8 mouse cellular contexts compared by ENCODE assay signal in the genomic region with DNA sequence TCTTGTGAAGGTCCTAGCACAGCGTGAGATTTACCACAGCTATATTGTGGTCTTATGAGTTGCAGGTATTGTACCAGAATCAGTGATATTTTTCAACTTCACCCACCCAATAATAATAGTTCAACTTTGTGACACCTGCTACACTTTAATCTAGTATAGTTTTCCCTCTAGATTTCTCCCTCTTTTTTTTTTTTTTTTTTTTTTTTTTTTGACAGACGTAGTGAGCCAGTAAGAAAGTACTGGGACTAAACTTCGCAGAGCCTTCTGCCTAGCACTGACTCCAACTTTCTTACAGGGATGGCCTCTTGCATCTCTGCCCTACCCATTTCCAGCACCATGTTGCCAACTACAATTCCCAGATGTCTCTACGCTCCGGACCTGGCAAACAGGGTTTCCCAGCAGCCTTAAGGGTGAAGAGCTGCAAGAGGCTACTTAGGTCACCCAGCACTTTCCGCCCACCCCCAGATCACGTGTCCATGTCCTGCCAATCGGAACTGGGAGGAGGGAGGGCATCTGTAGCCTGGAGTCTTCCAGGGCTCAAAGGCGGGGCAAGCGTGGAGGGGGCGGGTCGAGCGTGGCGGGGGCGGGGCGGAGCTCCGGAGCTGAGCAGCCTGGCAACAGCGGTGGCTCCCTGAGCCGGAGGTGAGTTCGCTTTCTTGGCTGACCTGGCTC. TPM values are rescaled to one million over a fixed set of nuclear protein-coding genes. Genes with fewer than 3 reads are reported as not detected.
DNase-seq lines count a peak whose midpoint lies in the region; ATAC-seq and TF ChIP-seq lines count a peak whose summit lies in the region.

No protein-coding gene starts in this region.

- no peak for TF ChIP-seq CTCF in G1E (IDR thresholded peaks at IDR 0.05; ENCODE audit: low read depth, low read length)
- TF ChIP-seq CTCF in layer of hippocampus, adult 2 months (conservative IDR thresholded peaks at IDR 0.05) = no peak
- no peak for TF ChIP-seq CTCF in lung, embryonic 14.5 days (IDR thresholded peaks at IDR 0.05; ENCODE audit: low read depth)
- TF ChIP-seq CTCF in olfactory bulb, adult 2 months (IDR thresholded peaks at IDR 0.05; ENCODE audit: insufficient read depth, low read depth, low read length) = no peak

- intact Hi-C loops in heart, postnatal 36 days (cut with DNase I) = loop anchor here (2.0 to 10.0 kb wide), 3 partner anchors 62 to 162 kb away; a partner anchor contains a TSS

- 14% methylated on average over 18 of the region's 20 CpGs for WGBS in forebrain, embryonic 16.5 days
- 17% methylated on average over 19 of the region's 20 CpGs for WGBS in lung, embryonic 14.5 days
- 15% methylated on average over 18 of the region's 20 CpGs for WGBS in olfactory bulb, adult 2 months

- no peaks in the 10 kb centered on the region for H3K9me3 ChIP-seq in G1E (replicated peaks)
- H3K9me3 ChIP-seq in forebrain, embryonic 16.5 days (ENCODE audit: control insufficient read depth, low read length) = no peaks in the 10 kb centered on the region
- no peaks in the 10 kb centered on the region for H3K9me3 ChIP-seq in lung, embryonic 14.5 days (ENCODE audit: low read depth, low read length)

- peak overlapping the region; percentile 71 for H3K4me2 ChIP-seq in forebrain, embryonic 16.5 days (ENCODE audit: low read length)
- H3K4me2 ChIP-seq in lung, embryonic 14.5 days = peak overlapping the region; percentile 70

- H3K27ac ChIP-seq in forebrain, embryonic 16.5 days (ENCODE audit: low read length) = no peak overlapping the region
- peak overlapping the region; percentile 55 for H3K27ac ChIP-seq in layer of hippocampus, adult 2 months
- H3K27ac ChIP-seq in lung, embryonic 14.5 days (ENCODE audit: low read depth) = no peak overlapping the region
- H3K27ac ChIP-seq in olfactory bulb, adult 2 months (ENCODE audit: insufficient read depth, low read depth, low read length) = no peak overlapping the region

- peaks cover 13% of the 10 kb centered on the region for H3K4me1 ChIP-seq in G1E (ENCODE audit: insufficient read depth, low read depth, low read length)
- H3K4me1 ChIP-seq in forebrain, embryonic 16.5 days (replicated peaks; ENCODE audit: control insufficient read depth, insufficient read depth, low read length) = no peaks in the 10 kb centered on the region
- H3K4me1 ChIP-seq in lung, embryonic 14.5 days (ENCODE audit: insufficient read depth) = no peaks in the 10 kb centered on the region
- no peaks in the 10 kb centered on the region for H3K4me1 ChIP-seq in olfactory bulb, adult 2 months (ENCODE audit: control insufficient read depth, insufficient read depth, low read length)

- peak; percentile 78 for DNase-seq in G1E (ENCODE audit: low spot score)
- DNase-seq in cerebellum, adult 18-20 months = peak; percentile 76 to 93
- DNase-seq in heart, postnatal 36 days = peak; percentile 75 to 76
- DNase-seq in layer of hippocampus, adult 2 months (ENCODE audit: low spot score in 2 of 2) = peak; percentile 71 to 86
- peak; percentile 87 for DNase-seq in lung, embryonic 14.5 days
- peak; percentile 57 to 72 for DNase-seq in thymus, postnatal 10 days (ENCODE audit: low spot score in 2 of 2)

- peak overlapping the region; percentile 50 for H3K9ac ChIP-seq in forebrain, embryonic 16.5 days (replicated peaks; ENCODE audit: low read depth, low read length)
- H3K9ac ChIP-seq in lung, embryonic 14.5 days = peak overlapping the region; percentile 41; the same call in 1 of the 2 replicates

- TF ChIP-seq POLR2A in olfactory bulb, adult 2 months (IDR thresholded peaks at IDR 0.05; ENCODE audit: insufficient read depth, low read depth, low read length) = no peak

- peak overlapping the region; percentile 74 for H3K4me3 ChIP-seq in G1E (ENCODE audit: low read depth, low read length)
- H3K4me3 ChIP-seq in forebrain, embryonic 16.5 days (replicated peaks; ENCODE audit: low read length) = peak overlapping the region; percentile 53
- H3K4me3 ChIP-seq in layer of hippocampus, adult 2 months = peak overlapping the region; percentile 64
- H3K4me3 ChIP-seq in lung, embryonic 14.5 days (ENCODE audit: low read depth, low read length) = peak overlapping the region; percentile 46
- H3K4me3 ChIP-seq in olfactory bulb, adult 2 months (ENCODE audit: insufficient read depth, low read depth, low read length) = peak overlapping the region; percentile 55

- peak; percentile 90 for ATAC-seq in G1E (ENCODE audit: extremely low read depth, insufficient number of reproducible peaks, low FRiP score, poor library complexity, severe bottlenecking)
- peak; percentile 93 for ATAC-seq in forebrain, embryonic 16.5 days
- ATAC-seq in lung, embryonic 14.5 days (ENCODE audit: insufficient read depth) = peak; percentile 99

- no peaks in the 10 kb centered on the region for H3K36me3 ChIP-seq in G1E (replicated peaks)
- no peaks in the 10 kb centered on the region for H3K36me3 ChIP-seq in forebrain, embryonic 16.5 days (ENCODE audit: control insufficient read depth, insufficient read depth)
- no peaks in the 10 kb centered on the region for H3K36me3 ChIP-seq in lung, embryonic 14.5 days (ENCODE audit: insufficient read depth)

- no peaks in the 10 kb centered on the region for H3K27me3 ChIP-seq in G1E (ENCODE audit: insufficient read depth, low read length)
- H3K27me3 ChIP-seq in forebrain, embryonic 16.5 days (replicated peaks; ENCODE audit: control insufficient read depth, insufficient read depth, low read length) = no peaks in the 10 kb centered on the region
- H3K27me3 ChIP-seq in lung, embryonic 14.5 days (ENCODE audit: insufficient read depth, low read length) = no peaks in the 10 kb centered on the region

RNA-seq across cellular contexts. Expression of a gene that starts 4.0 kb away (rescaled TPM):
- 37.9 and 38.1 TPM in 2 replicates for total RNA-seq in G1E (2014; fragmentation: Nextera tagmentation)
- total RNA-seq in G1E (2017) = 13.2 and 18.5 TPM in 2 replicates
- polyA plus RNA-seq in G1E (2012) = 0.24 and 0.64 TPM in 2 replicates
- 4.4 and 5.5 TPM in 2 replicates for polyA plus RNA-seq in forebrain, embryonic 16.5 days (2015; fragmentation: Nextera tagmentation; extraction: Ambion mirVana)
- 10 to 100 TPM; 20.8 to 21.4 TPM for total RNA-seq in heart, postnatal 36 days (2021)
- 1 to 10 TPM; 7.3 to 8.0 TPM for total RNA-seq in layer of hippocampus, adult 2 months (2021)
- 4.3 and 4.4 TPM in 2 replicates for polyA plus RNA-seq in lung, embryonic 14.5 days (2014; fragmentation: Nextera tagmentation; extraction: Ambion mirVana)
- not detected in 2 replicates for polyA plus RNA-seq in olfactory bulb, adult 2 months (2012; ENCODE audit: insufficient read depth, insufficient read length, low replicate concordance, missing spikeins)
